Mouse (Mus musculus) adrenal gland, adult 2 months (tissue): Measurements from ENCODE around the gene Afm. TPM values are rescaled to one million over a fixed set of nuclear protein-coding genes. Genes with fewer than 3 reads are reported as not detected.

Experiments
- polyA plus RNA-seq: library from polyadenylated mRNA; depleted of rRNA; stranded (reverse); fragments of >200 nt; gene quantifications from 2 replicates; pipeline ENCODE4 v1.2.3, GENCODE M21; 2012; rRNA removed
- total RNA-seq, 2 experiments: library from RNA; stranded (reverse); gene quantifications; 2 replicates each; pipeline ENCODE4 v1.2.3; 2021

The Afm gene
- total and polyA plus RNA-seq, 3 experiments = 1.1 TPM; not detected in 2

Other genes starting within 250 kb of the Afm start
- 100 to 1,000 TPM in 1 of 2 experiments, 10 to 100 TPM in 1; 68.6 to 108 TPM for gene Ankrd17, start 152.4 kb upstream of the Afm start, total RNA-seq
- gene Ankrd17, start 152.4 kb upstream of the Afm start, polyA plus RNA-seq = 12.0 and 14.5 TPM in 2 replicates
- 1 to 10 TPM; 2.3 to 3.0 TPM for gene Gm9958, start 151.7 kb upstream of the Afm start, total RNA-seq
- gene Gm9958, start 151.7 kb upstream of the Afm start, polyA plus RNA-seq = 0.66 and 1.1 TPM in 2 replicates
- gene Alb, start 58.0 kb upstream of the Afm start, total RNA-seq = 100 to 1,000 TPM in 1 of 2 experiments, 1 to 10 TPM in 1; 3.0 to 232 TPM
- gene Alb, start 58.0 kb upstream of the Afm start, polyA plus RNA-seq = 0.35 and 6.5 TPM in 2 replicates
- gene Afp, start 28.2 kb upstream of the Afm start, total RNA-seq = not detected
- gene Afp, start 28.2 kb upstream of the Afm start, polyA plus RNA-seq = not detected in 2 replicates
- under 1 TPM in 1 of 2 experiments, not detected in 1; 0.17 TPM for gene 5830473C10Rik, start 42.2 kb downstream of the Afm start, total RNA-seq
- gene 5830473C10Rik, start 42.2 kb downstream of the Afm start, polyA plus RNA-seq = not detected in 2 replicates
- gene Rassf6, start 121.7 kb downstream of the Afm start, total RNA-seq = 1 to 10 TPM; 2.8 to 3.4 TPM
- 0.33 TPM in 1 of 2 replicates, not detected in the other for gene Rassf6, start 121.7 kb downstream of the Afm start, polyA plus RNA-seq
- not detected for gene Cxcl5, start 240.4 kb downstream of the Afm start, total RNA-seq
- 0.07 TPM in 1 of 2 replicates, not detected in the other for gene Cxcl5, start 240.4 kb downstream of the Afm start, polyA plus RNA-seq
- 1 to 10 TPM; 2.2 to 3.2 TPM for gene Ppbp, start 249.6 kb downstream of the Afm start, total RNA-seq
- gene Ppbp, start 249.6 kb downstream of the Afm start, polyA plus RNA-seq = 0.39 and 0.94 TPM in 2 replicates